Mouse (Mus musculus) erythroblast, embryonic 14.5 days (primary cell): ENCODE results near the gene Cep295nl.

Experiments used
- GATA1 ChIP-seq: IDR thresholded peaks from 2 replicates; pipeline ENCODE4 v1.6.1; 2012; ENCODE audit warnings: low read length, inconsistent platforms, mixed read lengths
- TAL1 ChIP-seq: IDR thresholded peaks from 3 replicates; pipeline ENCODE4 v1.6.1; 2012; ENCODE audit warnings: low read length, inconsistent platforms, mixed read lengths

GRCm38 (mm10) chr11:118326991-118327971 is 15.0 kb downstream of the Cep295nl start:
- TF ChIP-seq GATA1, result no peak
- no peak for TF ChIP-seq TAL1
